Mouse (Mus musculus): ENCODE data around the gene Ifna6. TPM values are rescaled to one million over a fixed set of nuclear protein-coding genes. Genes with fewer than 3 reads are reported as not detected.
A peak's percentile ranks its signal among the peaks of the same experiment; 100 is the strongest.

Ifna6 gene
- total RNA-seq, 2 experiments from 2014 or later, result not detected

DNA sequence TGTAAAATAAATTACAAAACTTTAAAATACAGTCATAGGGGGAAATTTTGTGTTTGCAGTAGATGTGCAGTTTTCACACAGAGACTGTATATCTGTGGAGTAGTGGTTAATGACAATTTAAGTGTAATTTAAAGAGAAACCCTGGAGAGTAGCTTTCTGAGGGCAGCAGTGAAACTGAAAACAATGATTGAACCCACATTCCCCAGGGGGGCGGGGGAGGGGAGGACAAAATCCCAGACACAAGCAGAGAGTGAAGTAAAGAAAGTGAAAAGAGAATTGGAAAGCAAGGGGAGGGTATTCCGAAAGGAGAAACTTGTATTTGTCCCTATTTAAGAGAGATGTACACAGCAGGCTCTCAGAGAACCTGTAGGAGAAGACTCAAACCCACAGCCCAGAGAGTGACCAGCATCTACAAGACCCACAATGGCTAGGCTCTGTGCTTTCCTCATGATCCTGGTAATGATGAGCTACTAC, 14.3 kb downstream of the Ifna6 start, which contains the start of gene Ifna4:
TSS of gene Ifna4 (plus strand) at position 424 of the 474 bp plus-strand sequence.
- no peak for DNase-seq (ENCODE audit: low spot score in 2 of 2)

DNA sequence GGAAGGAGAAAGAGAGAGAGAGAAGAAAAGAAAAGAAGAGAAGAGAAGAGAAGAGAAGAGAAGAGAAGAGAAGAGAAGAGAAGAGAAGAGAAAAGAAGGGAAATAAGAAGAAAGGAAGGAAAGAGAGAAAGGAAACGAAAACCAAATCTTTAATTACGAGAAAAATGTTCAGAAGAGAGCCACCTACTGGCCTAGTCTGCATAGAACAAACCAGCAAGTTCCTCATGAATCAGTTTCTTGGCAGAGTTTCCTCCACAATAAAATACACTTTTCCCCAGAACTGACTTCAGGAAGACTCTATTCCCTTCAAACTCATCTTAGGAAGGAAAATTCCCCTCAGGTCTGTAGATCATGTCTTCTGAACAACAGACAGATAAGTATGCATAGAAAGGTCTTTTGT, 18.1 kb downstream of the Ifna6 start:
- DNase-seq (ENCODE audit: low spot score in 2 of 2), result no peak

GRCm38 (mm10) chr4:88849698-88850097, 22.5 kb downstream of the Ifna6 start, which contains the start of gene Ifna1:
Ifna1 (plus strand) TSS chr4:88850087.
- DNase-seq (ENCODE audit: low spot score in 2 of 2), result no peak

DNA sequence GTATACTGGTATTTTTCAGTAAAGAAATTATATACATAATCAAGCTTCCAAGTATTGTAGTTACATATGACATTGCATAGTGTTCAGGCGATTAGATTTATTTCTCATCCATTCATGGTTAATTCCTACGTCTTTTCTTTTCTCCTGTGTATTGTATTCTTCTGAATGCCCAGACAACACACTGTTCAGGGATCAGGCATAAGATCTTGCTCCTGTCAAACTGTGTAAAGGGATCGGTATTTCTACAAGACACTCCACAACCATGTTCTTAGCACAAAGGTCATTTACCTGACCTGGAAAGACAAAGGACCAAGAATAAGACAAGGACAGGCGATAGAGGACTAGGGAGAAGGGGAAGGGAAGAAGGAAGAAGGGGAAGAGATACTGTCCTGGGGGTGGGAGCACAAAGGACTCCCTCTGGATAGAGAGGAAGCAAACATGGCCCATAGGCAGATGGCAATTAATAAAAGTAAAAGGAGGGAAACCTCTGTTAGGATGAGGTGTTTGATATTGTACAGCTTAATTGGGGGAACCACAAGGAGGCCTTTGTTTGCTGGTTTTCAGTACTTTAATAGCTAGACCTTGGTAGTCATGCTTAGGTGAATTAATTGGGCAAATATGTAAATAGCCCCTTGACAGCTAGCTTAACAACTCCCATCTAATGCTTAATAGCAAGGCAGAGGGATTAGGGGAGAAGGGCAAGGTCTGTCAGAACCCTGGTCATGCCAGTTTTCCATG, 24.0 kb downstream of the Ifna6 start:
- DNase-seq (ENCODE audit: low spot score in 2 of 2), result no peak

DNA sequence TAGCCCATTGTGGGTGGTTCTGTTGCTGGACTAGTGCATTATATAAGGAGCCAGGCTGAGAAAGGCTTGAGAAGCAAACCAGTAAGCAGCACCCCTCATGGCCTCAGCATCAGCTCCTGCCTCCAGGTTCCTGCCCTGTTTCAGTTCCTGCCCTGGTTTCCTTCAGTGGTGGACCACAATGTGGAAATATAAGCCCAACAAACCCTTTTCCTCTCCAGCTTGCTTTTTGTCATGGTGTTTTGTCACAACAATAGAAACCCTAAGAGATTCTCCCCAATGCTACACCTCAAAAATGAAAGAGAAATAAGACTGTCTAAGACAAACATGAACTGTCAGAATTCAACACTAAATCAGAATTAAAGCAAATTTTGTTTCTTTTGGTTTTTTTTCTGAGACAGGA, 32.0 kb downstream of the Ifna6 start:
- DNase-seq (ENCODE audit: low spot score in 2 of 2), result no peak

- DNase-seq (ENCODE audit: low spot score in 2 of 2), result no peak
Observed at GRCm38 (mm10) chr4:88863309-88863708, 36.1 kb downstream of the Ifna6 start.

DNA sequence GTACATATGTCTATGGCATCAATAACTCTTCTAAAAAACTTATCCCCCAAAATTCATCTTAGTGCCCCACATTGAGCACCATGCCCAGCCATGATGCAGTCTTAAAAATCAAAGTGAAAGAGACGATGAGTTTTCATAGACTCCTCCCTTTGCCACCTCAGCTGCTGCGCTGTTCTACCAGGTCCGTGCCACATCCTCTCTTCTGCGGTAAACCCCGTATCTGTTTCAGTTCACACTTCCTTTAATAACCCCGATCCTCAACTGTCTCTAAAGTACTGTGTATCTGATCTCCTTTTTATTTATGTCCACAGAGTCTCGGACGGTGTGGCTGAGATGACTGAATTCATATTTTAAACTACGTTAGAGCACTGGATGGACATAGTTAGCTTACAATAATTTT, 37.4 kb downstream of the Ifna6 start:
- DNase-seq (ENCODE audit: low spot score in 2 of 2), result no peak

- no peak for DNase-seq (ENCODE audit: low spot score in 2 of 2)
Observed at GRCm38 (mm10) chr4:88865011-88865569, 37.9 kb downstream of the Ifna6 start.

- DNase-seq (ENCODE audit: low spot score in 2 of 2), result peak; percentile 43 to 77
Observed at GRCm38 (mm10) chr4:88867366-88867925, 40.2 kb downstream of the Ifna6 start.

DNA sequence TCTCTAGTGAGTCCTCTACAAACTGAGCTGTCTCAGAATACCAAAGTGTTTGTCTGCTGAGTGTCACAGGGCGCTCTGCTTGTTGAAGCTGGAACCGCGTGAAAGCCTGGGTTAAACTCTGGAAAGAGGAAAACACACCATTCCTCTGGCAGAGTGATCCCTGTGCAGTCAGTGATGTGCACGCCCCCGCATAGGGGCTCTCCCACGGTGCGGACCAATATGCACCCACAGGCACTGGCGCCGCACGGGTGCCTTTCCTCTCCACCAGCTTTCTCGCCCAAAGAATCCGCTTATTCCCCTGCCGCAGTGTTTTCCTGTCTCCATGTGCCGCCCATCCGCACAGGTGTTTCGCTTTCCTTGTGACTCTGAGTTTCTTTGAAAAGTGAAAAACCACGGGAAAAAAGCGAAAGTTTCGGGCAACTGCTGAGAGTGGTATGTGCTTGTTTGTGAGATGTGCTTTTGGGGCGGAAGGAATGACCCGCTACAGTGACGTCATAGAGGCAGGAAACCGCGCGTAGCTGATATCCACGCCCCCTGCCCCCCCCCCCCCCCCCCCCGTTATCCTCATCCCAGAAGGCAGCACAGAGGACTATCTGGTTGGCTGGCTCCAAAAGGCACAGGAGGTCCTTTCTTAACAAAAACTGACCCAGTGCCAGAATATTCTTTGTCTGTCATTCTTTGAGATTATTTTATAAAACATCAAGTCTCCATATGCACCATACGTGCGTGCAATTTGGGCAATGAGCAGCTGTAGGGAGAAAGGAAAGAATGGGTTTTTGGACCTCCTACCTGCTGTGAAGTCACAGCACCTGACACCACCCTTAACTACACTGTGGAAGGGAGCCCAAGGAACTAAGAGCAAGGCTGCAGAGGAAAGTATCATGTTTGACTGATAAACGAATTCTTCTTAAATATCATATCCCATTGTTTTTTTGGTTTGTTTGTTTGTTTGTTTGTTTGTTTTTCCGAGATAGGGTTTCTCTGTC, 41.0 kb downstream of the Ifna6 start:
- DNase-seq (ENCODE audit: low spot score in 2 of 2), result peak in 1 of 2 experiments; percentile 27

GRCm38 (mm10) chr4:88872691-88873090, 45.5 kb downstream of the Ifna6 start:
- DNase-seq (ENCODE audit: low spot score in 2 of 2), result peak in 1 of 2 experiments; percentile 45

DNA sequence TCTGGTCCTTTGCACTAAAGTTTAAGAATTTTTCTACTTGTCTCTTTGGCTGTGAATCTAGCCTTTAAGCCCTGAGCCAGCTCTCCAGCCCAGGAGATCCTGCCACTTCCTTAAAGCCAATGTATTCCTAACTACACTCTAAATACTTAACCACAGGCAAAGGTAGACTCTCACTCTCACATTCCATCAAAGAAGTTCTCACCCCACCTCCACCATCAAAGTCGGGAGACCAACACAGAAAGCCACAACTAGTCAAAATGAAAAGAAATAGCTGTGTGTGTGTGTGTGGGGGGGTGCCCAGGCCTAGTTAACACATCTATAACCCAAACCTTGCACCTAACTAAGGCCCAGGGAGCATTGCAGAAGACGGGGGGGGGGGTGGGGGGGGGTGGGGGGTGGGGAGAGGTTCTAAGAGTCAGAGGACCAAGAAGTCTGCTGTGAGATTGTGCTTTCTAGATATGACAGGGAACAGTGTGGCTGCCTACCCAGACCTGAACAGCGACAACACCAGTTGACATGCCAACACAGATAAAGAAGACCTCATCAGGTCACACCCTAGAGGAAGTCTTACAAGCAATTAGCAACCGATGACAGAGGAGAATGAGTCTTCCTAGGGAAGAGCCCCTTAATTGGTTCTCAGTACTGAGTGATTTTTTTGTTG, 48.3 kb downstream of the Ifna6 start:
- DNase-seq (ENCODE audit: low spot score in 2 of 2), result no peak

GRCm38 (mm10) chr4:88876520-88876919, 49.3 kb downstream of the Ifna6 start:
- no peak for DNase-seq (ENCODE audit: low spot score in 2 of 2)

Other genes with a start within 250 kb of the Ifna6 start
- gene Ifna9, start 235.0 kb upstream of the Ifna6 start, total RNA-seq (2021), result not detected
- gene Ifna12, start 224.0 kb upstream of the Ifna6 start, total RNA-seq (2021), result not detected
- gene C87499, start 193.0 kb upstream of the Ifna6 start, total RNA-seq (2021), result not detected
- gene Ifna13, start 183.0 kb upstream of the Ifna6 start, total RNA-seq (2021), result not detected
- gene Ifna16, start 150.5 kb upstream of the Ifna6 start, total RNA-seq (2021), result not detected
- gene Ifna2, start 143.5 kb upstream of the Ifna6 start, total RNA-seq (2021), result not detected
- not detected for gene Ifnab, start 136.1 kb upstream of the Ifna6 start, total RNA-seq (2021)
- 1 to 10 TPM; 1.1 to 1.6 TPM for gene Gm26566, start 105.6 kb upstream of the Ifna6 start, total RNA-seq (2021)
- gene Klhl9, start 105.0 kb upstream of the Ifna6 start, total RNA-seq (2021), result 100 to 1,000 TPM; 103 to 111 TPM
- not detected for gene Gm13271, start 72.5 kb upstream of the Ifna6 start, total RNA-seq (2021)
- gene Gm13283, start 67.3 kb upstream of the Ifna6 start, total RNA-seq (2021), result not detected
- not detected for gene Gm13290, start 53.6 kb upstream of the Ifna6 start, total RNA-seq (2021)
- not detected for gene Gm13289, start 50.5 kb upstream of the Ifna6 start, total RNA-seq (2021)
- not detected for gene Gm13272, start 47.6 kb upstream of the Ifna6 start, total RNA-seq (2021)
- not detected for gene Ifnz, start 45.3 kb upstream of the Ifna6 start, total RNA-seq (2021)
- gene Gm13276, start 41.7 kb upstream of the Ifna6 start, total RNA-seq (2021), result not detected
- gene Gm13277, start 38.8 kb upstream of the Ifna6 start, total RNA-seq (2021), result not detected
- gene Gm13278, start 35.9 kb upstream of the Ifna6 start, total RNA-seq (2021), result not detected
- not detected for gene Gm13275, start 32.9 kb upstream of the Ifna6 start, total RNA-seq (2021)
- gene Gm13279, start 30.0 kb upstream of the Ifna6 start, total RNA-seq (2021), result not detected
- gene Gm13285, start 27.8 kb upstream of the Ifna6 start, total RNA-seq (2021), result not detected
- not detected for gene Gm13287, start 24.2 kb upstream of the Ifna6 start, total RNA-seq (2021)
- not detected for gene Gm13288, start 21.9 kb upstream of the Ifna6 start, total RNA-seq (2021)
- not detected for gene Ifna7, start 11.2 kb upstream of the Ifna6 start, total RNA-seq (2021)
- not detected for gene Ifna11, start 7.5 kb upstream of the Ifna6 start, total RNA-seq (2021)
- not detected for gene Ifna5, start 8.1 kb downstream of the Ifna6 start, total RNA-seq (2021)
- gene Ifna4, start 14.4 kb downstream of the Ifna6 start, total RNA-seq (2021), result not detected
- gene Ifna1, start 22.7 kb downstream of the Ifna6 start, total RNA-seq (2021), result not detected
- not detected for gene Ifne, start 52.8 kb downstream of the Ifna6 start, total RNA-seq (2021)

Data from layer of hippocampus, adult 18-20 months (tissue).